Mouse (Mus musculus) embryonic fibroblast, embryonic 13.5 days (primary cell): ENCODE results near the gene Stk16. TPM values are rescaled to one million over a fixed set of nuclear protein-coding genes. Genes with fewer than 3 reads are reported as not detected.
A peak's percentile ranks its signal among the peaks of the same experiment; 100 is the strongest.

Experiments
- H3K27ac ChIP-seq: 2 replicates; pipeline ENCODE4 v1.5.1; 2012; ENCODE audit warnings: low read length, control low read depth, inconsistent platforms; ENCODE audit not compliant: insufficient read depth
- H3K4me1 ChIP-seq: 2 replicates; pipeline ENCODE4 v1.6.1; 2011; ENCODE audit warnings: low read length; ENCODE audit not compliant: control insufficient read depth, insufficient read depth
- H3K4me3 ChIP-seq: 2 replicates; pipeline ENCODE4 v1.5.1; 2011; ENCODE audit warnings: mild to moderate bottlenecking, control low read depth, low read length; ENCODE audit not compliant: insufficient read depth
- CTCF ChIP-seq: IDR thresholded peaks from 2 replicates; pipeline ENCODE4 v1.5.1; 2011; ENCODE audit warnings: mild to moderate bottlenecking, control low read depth, low read length, moderate library complexity, borderline replicate concordance; ENCODE audit not compliant: insufficient read depth
- POLR2A ChIP-seq: IDR thresholded peaks from 2 replicates; pipeline ENCODE4 v1.6.1; 2011; ENCODE audit warnings: low read depth, mild to moderate bottlenecking, control low read depth, low read length, moderate library complexity
- polyA plus RNA-seq: library from polyadenylated mRNA; stranded (reverse); fragments of >200 nt; gene quantifications from 2 replicates; pipeline ENCODE4 v1.2.4, GENCODE M21; 2011; ENCODE audit warnings: low read depth; ENCODE audit not compliant: missing spikeins, insufficient read length

The Stk16 gene
- polyA plus RNA-seq, 1 experiment = 59.4 TPM

DNA sequence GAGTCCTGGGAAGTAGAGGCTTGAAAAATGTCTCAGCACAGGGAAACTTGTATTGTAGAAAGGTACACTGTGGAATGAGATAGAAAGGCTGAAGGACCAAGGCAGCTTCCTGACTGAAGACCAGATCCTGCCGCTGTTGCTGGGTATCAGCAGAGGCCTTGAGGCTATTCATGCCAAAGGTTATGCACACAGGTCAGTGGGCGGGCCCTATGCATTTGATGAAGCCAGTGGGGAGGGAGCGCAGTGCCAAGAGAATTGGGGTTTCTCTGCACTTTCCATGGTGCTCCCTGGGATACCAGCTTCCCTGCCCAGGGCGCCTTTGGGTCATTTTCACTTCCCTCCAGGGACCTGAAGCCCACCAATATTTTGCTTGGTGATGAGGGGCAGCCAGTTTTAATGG is 1.9 kb downstream of the Stk16 start:
- TF ChIP-seq POLR2A (peak; percentile 9; the same call in 1 of the 2 replicates), CTCF (no peak)
- Histone ChIP-seq H3K4me1 (0 out of 2 replicates have a peak, but pooled peaks cover 3% of the 10 kb centered on the region), H3K4me3 (no peak overlapping the region), H3K27ac (no peak overlapping the region)

DNA sequence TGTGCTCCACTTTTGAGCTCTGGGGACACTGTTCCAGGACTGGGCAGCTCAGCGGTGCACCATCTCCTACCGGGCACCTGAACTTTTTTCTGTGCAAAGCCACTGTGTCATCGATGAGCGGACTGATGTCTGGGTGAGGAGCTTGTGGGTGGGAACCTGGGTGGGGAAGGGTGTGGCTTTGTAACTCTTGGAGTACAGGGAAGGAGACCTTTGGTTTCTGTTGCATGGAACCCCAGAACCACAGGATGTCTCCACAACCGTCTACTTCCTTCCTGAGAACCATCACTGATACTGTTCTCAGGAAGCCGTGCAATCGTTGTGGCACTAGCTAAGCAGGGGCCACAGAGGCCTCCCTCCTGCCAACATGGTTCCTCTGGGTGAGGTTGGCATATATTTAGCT is 2.5 kb downstream of the Stk16 start:
- Histone ChIP-seq H3K4me3 (no peak overlapping the region), H3K27ac (no peak overlapping the region), H3K4me1 (0 out of 2 replicates have a peak, but pooled peaks cover 3% of the 10 kb centered on the region)
- TF ChIP-seq CTCF = no peak
- TF ChIP-seq POLR2A = no peak

DNA sequence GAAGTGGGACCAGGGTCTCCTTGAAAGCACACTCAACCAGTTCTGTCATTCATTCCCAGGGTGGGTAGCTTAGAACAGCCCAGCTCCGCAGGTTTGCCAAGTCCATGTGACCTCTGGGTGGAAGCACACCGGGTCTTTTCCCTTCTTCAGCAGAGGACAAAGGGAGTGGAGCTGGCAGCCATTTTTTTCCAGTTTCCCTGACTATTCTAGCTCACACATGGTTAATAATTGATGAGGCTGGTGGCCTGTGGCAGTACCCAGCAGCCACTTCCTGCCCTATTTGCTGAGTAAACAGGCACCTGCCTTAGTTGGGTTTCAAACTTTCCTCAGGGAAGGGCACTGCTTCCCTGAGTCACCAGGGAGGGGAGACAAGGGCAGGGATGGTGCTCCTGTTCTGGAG is 3.8 kb downstream of the Stk16 start:
- TF ChIP-seq POLR2A = no peak
- TF ChIP-seq CTCF = no peak
- H3K4me3 ChIP-seq = no peak overlapping the region
- H3K27ac ChIP-seq = no peak overlapping the region
- 0 out of 2 replicates have a peak, but pooled peaks cover 3% of the 10 kb centered on the region for H3K4me1 ChIP-seq

DNA sequence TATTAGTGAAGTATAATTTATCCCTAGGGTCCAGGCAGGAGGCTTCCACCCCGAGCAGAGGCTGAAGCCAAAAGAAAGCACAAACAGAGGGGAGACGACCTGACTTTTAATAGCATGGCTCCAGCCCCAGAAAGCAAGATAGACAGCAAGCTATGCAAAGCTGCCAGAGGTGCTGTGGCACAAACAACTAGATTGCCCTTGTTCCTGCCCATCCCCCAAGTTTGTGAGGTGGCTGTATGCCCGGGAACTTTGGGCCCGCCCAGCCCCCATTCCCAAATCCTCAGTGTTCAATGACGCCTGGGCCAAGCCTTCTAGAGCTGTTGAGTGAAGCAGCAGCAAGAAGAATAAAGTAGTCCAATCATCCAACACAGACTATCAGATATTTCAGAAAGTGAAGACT is 4.2 kb downstream of the Stk16 start:
- TF ChIP-seq POLR2A (no peak), CTCF (no peak)
- no peak overlapping the region for H3K4me3 ChIP-seq
- H3K4me1 ChIP-seq = 0 out of 2 replicates have a peak, but pooled peaks cover 3% of the 10 kb centered on the region
- no peak overlapping the region for H3K27ac ChIP-seq

DNA sequence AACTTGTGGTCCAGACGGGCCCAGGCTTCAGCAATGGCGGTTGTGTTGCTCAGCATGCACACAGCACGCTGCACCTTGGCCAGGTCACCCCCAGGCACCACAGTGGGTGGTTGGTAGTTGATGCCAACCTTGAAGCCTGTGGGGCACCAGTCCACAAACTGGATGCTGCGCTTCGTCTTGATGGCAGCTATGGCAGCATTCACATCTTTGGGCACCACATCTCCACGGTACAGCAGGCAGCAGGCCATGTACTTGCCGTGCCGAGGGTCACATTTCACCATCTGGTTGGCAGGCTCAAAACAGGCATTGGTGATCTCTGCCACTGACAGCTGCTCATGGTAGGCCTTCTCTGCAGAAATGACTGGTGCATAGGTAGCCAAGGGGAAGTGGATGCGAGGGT is 5.1 kb downstream of the Stk16 start:
- no peak overlapping the region for H3K4me3 ChIP-seq

DNA sequence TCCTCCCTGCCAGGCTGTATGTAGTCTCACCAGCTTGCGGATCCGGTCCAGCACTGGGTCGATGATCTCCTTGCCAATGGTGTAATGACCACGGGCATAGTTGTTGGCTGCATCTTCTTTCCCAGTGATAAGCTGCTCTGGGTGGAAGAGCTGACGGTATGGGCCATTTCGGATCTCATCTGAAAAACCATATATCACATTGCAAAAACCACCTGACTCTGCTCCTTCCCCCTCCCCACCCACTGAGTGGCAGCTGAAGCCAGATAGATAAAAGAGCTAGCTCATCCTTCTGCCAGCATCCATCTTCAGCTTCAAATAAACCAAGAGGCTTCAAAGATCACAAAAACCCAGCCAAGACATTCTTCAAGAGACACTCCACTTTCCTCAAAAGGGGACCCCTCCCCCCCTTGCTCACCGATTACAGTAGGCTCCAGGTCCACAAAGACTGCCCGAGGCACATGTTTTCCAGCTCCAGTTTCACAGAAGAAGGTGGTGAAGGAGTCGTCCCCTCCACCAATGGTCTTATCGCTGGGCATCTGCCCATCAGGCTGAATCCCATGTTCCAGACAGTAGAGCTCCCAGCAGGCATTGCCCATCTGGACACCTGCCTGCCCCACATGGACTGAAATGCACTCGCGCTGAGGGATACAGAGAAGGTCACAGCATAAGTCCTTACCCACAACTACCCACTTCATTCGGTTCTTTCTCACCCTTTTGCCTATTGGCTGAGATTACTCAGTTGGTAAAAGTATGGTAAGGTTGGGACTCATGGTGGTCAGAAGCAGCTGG is 6.4 kb downstream of the Stk16 start:
- no peak for TF ChIP-seq POLR2A
- TF ChIP-seq CTCF = no peak
- peaks cover 4% of the 10 kb centered on the region; the same call in 1 of the 2 replicates for H3K4me1 ChIP-seq
- no peak overlapping the region for H3K27ac ChIP-seq
- no peak overlapping the region for H3K4me3 ChIP-seq

More for the DNA sequence above, 5.1 kb downstream of the Stk16 start:
- TF ChIP-seq CTCF (no peak), POLR2A (0 out of 2 replicates have a peak, but pooled peaks have one; percentile 24)
- Histone ChIP-seq H3K4me1 (0 out of 2 replicates have a peak, but pooled peaks cover 3% of the 10 kb centered on the region), H3K27ac (no peak overlapping the region)

DNA sequence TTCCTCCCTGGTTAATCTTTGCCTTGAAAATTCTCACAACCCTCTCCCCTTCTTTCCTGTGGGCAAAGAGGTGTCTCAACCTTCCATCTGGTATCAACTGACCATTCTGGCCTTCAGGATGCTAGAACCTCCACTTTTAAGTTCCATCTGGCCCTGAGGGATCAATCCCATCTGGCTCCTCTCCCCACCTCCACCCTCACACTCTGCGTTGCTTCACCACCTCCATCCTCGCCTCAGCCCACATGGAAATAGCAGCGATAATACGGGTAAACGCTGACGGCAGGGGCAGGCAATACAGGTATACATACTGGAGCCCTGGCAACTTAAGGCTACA is 7.2 kb downstream of the Stk16 start:
- peaks cover 4% of the 10 kb centered on the region; the same call in 1 of the 2 replicates for H3K4me1 ChIP-seq
- no peak overlapping the region for H3K27ac ChIP-seq
- no peak for TF ChIP-seq POLR2A
- no peak for TF ChIP-seq CTCF
- H3K4me3 ChIP-seq = peak overlapping the region; percentile 57

DNA sequence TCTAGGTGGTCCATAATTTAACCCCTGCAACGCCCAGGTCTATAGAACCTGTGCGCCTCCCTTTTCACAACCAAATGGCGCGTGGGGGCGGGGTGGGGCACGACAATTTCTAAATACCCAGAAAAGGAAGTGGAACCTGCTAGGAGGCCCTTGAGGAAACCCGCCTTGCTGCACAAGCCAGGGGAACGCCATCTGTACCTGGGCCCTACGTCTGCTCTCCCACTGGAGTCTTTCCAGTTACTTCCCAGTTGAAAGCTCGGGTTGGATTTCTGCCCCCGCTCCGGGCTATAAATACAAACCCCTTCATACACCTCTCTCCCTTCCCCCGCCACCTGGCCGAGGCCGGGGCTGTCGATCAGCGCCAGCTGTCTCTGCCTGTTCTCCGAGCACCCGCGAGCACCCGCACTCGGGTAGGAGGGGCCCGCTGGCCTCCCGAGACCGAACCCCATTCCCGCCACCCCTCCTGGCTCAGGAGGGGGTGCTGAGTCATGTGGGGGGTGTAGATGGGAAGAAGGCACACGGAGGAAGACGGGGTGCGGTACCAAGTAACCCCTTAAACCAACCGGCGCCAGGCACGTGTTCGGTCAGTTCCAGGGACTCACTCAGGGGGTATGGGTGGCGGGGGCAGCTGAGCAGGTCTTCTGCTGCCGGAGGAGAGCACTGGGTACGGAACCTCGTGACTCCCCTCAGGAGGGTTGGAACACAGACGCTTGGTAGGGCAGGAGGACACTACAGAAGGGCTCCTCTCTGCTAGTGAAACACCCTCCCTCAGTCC is 7.8 kb downstream of the Stk16 start:
- peak overlapping the region; percentile 57 for H3K4me3 ChIP-seq
- no peak for TF ChIP-seq POLR2A
- TF ChIP-seq CTCF = no peak
- peaks cover 4% of the 10 kb centered on the region; the same call in 1 of the 2 replicates for H3K4me1 ChIP-seq
- no peak overlapping the region for H3K27ac ChIP-seq

DNA sequence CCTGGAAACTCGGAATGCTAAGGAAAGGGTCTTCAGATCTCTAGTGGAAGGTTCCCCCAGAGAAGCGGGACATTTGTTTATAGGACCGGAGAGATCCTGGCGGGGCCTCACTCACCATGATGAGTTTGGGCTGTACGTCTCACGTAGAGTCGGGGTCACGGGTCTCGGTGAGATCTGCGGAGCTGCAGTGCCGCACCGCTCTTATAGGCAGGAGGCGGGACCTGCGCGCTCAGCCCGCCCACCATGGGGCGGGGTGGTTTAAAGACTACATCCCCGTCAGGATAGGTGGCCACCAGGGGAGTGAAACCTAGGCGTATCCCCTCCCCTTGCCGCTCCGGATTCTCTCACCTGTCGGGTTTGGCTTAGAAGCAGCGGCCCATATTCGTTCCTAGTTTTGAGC is 8.4 kb downstream of the Stk16 start:
- Histone ChIP-seq H3K4me1 (peaks cover 4% of the 10 kb centered on the region; the same call in 1 of the 2 replicates), H3K27ac (no peak overlapping the region), H3K4me3 (peak overlapping the region; percentile 57)
- TF ChIP-seq CTCF = no peak
- peak; percentile 99 for TF ChIP-seq POLR2A
